Mouse (Mus musculus) myocyte (in vitro differentiated cells): ENCODE results near the gene Ppp1r3e. TPM values are rescaled to one million over a fixed set of nuclear protein-coding genes. Genes with fewer than 3 reads are reported as not detected.

ENCODE experiments used
- H3K27me3 ChIP-seq: one replicate; pipeline ENCODE4 v1.6.1; 2011; ENCODE audit not compliant: control insufficient read depth, insufficient read depth, insufficient read length
- H3K36me3 ChIP-seq: one replicate; pipeline ENCODE4 v1.6.1; 2011; ENCODE audit not compliant: control insufficient read depth, insufficient read depth
- H3K4me2 ChIP-seq: one replicate; pipeline ENCODE4 v1.6.1; 2011; ENCODE audit warnings: low read depth, control low read depth
- H3K4me3 ChIP-seq: one replicate; pipeline ENCODE4 v1.5.1; 2011; ENCODE audit warnings: mild to moderate bottlenecking, control low read depth, moderate library complexity
- H3K79me2 ChIP-seq: one replicate; pipeline ENCODE4 v1.6.1; 2011; ENCODE audit not compliant: control insufficient read depth, insufficient read depth
- H3ac ChIP-seq: one replicate; pipeline ENCODE4 v1.6.1; 2011; ENCODE audit not compliant: control insufficient read depth, insufficient read length
- CEBPB ChIP-seq: IDR thresholded peaks from 2 replicates; pipeline ENCODE4 v1.6.1; 2011; ENCODE audit warnings: mild to moderate bottlenecking, moderate library complexity; ENCODE audit not compliant: poor library complexity, insufficient read depth, severe bottlenecking
- E2F4 ChIP-seq: IDR thresholded peaks from one replicate; pipeline ENCODE4 v1.6.1; 2011; ENCODE audit warnings: mild to moderate bottlenecking, control low read depth, moderate library complexity; ENCODE audit not compliant: insufficient read depth
- MAX ChIP-seq: IDR thresholded peaks from one replicate; pipeline ENCODE4 v1.6.1; 2011; ENCODE audit warnings: low read depth, mild to moderate bottlenecking, control low read depth
- MYOD1 ChIP-seq, 3 experiments: IDR thresholded peaks; one replicate each; pipeline ENCODE4 v1.6.1; 2011; ENCODE audit warnings: control low read depth in 2 of 3, low read depth in 2 of 3, mild to moderate bottlenecking in 2 of 3, moderate library complexity in 1 of 3; ENCODE audit not compliant: insufficient read length in 2 of 3, control insufficient read depth in 1 of 3
- MYOG ChIP-seq, 3 experiments: IDR thresholded peaks; one replicate each; pipeline ENCODE4 v1.6.1; 2011; ENCODE audit warnings: control low read depth in 2 of 3, low read depth in 2 of 3, mild to moderate bottlenecking in 2 of 3; ENCODE audit not compliant: insufficient read length in 2 of 3, control insufficient read depth in 1 of 3, insufficient read depth in 1 of 3
- POLR2A ChIP-seq: IDR thresholded peaks from one replicate; pipeline ENCODE4 v1.6.1; 2011; ENCODE audit warnings: low read depth, mild to moderate bottlenecking, control low read depth, moderate library complexity; ENCODE audit not compliant: insufficient read length
- POLR2AphosphoS2 ChIP-seq: IDR thresholded peaks from one replicate; pipeline ENCODE4 v1.6.1; 2011; ENCODE audit warnings: low read depth, control low read depth; ENCODE audit not compliant: insufficient read length
- REST ChIP-seq: IDR thresholded peaks from one replicate; pipeline ENCODE4 v1.6.1; 2011; ENCODE audit warnings: mild to moderate bottlenecking, control low read depth, moderate library complexity; ENCODE audit not compliant: insufficient read depth, insufficient read length
- SRF ChIP-seq: IDR thresholded peaks from one replicate; pipeline ENCODE4 v1.6.1; 2011; ENCODE audit warnings: low read depth; ENCODE audit not compliant: control insufficient read depth, insufficient read length
- TCF12 ChIP-seq: IDR thresholded peaks from one replicate; pipeline ENCODE4 v1.6.1; 2011; ENCODE audit warnings: mild to moderate bottlenecking, control low read depth; ENCODE audit not compliant: poor library complexity, insufficient read depth, severe bottlenecking
- TCF3 ChIP-seq: IDR thresholded peaks from one replicate; pipeline ENCODE4 v1.6.1; 2011; ENCODE audit warnings: low read depth, control low read depth; ENCODE audit not compliant: insufficient read length
- USF1 ChIP-seq: IDR thresholded peaks from one replicate; pipeline ENCODE4 v1.6.1; 2011; ENCODE audit warnings: low read depth, mild to moderate bottlenecking, control low read depth, moderate library complexity
- polyA plus RNA-seq: library from polyadenylated mRNA; unstranded; fragments of >200 nt; fragmentation: generic; extraction: Trizol; gene quantifications from one replicate; pipeline ENCODE4 v1.2.1, GENCODE M21; 2012; ENCODE audit warnings: missing spikeins

Gene Ppp1r3e
- polyA plus RNA-seq, 1 experiment, result 0.71 TPM

- Histone ChIP-seq H3K79me2 (no peaks in the 10 kb centered on the region), H3K4me3 (no peak within 1 kb of the TSS), H3ac (no peak within 1 kb of the TSS), H3K27me3 (no peaks in the 10 kb centered on the region), H3K36me3 (no peaks in the 10 kb centered on the region), H3K4me2 (no peak within 1 kb of the TSS)
- TF ChIP-seq REST (no peak), SRF (no peak), MYOD1 (IDR thresholded peaks at IDR 0.05; ENCODE audit: control insufficient read depth in 1 of 3, insufficient read length in 2 of 3, low read depth in 2 of 3) (no peak), TCF3 (no peak), MAX (no peak), USF1 (no peak), E2F4 (no peak), CEBPB (no peak), TCF12 (no peak), POLR2A (no peak), POLR2AphosphoS2 (no peak), MYOG (IDR thresholded peaks at IDR 0.05; ENCODE audit: control insufficient read depth in 1 of 3, insufficient read depth in 1 of 3, insufficient read length in 2 of 3, low read depth in 2 of 3) (no peak)
Observed at GRCm38 (mm10) chr14:54870861-54871260, 6.5 kb downstream of the Ppp1r3e start, which contains the start of gene Homez. TSS of gene Homez (minus strand) at chr14:54870961.

GRCm38 (mm10) chr14:54868026-54868425 is 9.3 kb downstream of the Ppp1r3e start:
- Histone ChIP-seq H3ac (no peak overlapping the region), H3K36me3 (no peaks in the 10 kb centered on the region), H3K27me3 (no peaks in the 10 kb centered on the region), H3K4me2 (no peak overlapping the region), H3K79me2 (no peaks in the 10 kb centered on the region), H3K4me3 (no peak overlapping the region)
- no peak for TF ChIP-seq E2F4
- no peak for TF ChIP-seq MYOG (IDR thresholded peaks at IDR 0.05; ENCODE audit: control insufficient read depth in 1 of 3, insufficient read depth in 1 of 3, insufficient read length in 2 of 3, low read depth in 2 of 3)
- no peak for TF ChIP-seq CEBPB
- TF ChIP-seq POLR2AphosphoS2, result no peak
- no peak for TF ChIP-seq TCF12
- no peak for TF ChIP-seq TCF3
- TF ChIP-seq USF1, result no peak
- TF ChIP-seq MYOD1 (IDR thresholded peaks at IDR 0.05; ENCODE audit: control insufficient read depth in 1 of 3, insufficient read length in 2 of 3, low read depth in 2 of 3), result no peak
- TF ChIP-seq REST, result no peak
- TF ChIP-seq MAX, result no peak
- no peak for TF ChIP-seq POLR2A
- TF ChIP-seq SRF, result no peak

- H3K27me3 ChIP-seq, result no peaks in the 10 kb centered on the region
- no peak overlapping the region for H3ac ChIP-seq
- no peaks in the 10 kb centered on the region for H3K79me2 ChIP-seq
- TF ChIP-seq MYOD1 (IDR thresholded peaks at IDR 0.05; ENCODE audit: control insufficient read depth in 1 of 3, insufficient read length in 2 of 3, low read depth in 2 of 3), result no peak
- TF ChIP-seq MYOG (IDR thresholded peaks at IDR 0.05; ENCODE audit: control insufficient read depth in 1 of 3, insufficient read depth in 1 of 3, insufficient read length in 2 of 3, low read depth in 2 of 3), result no peak
- TF ChIP-seq POLR2AphosphoS2, result no peak
- no peak for TF ChIP-seq TCF3
- TF ChIP-seq MAX, result no peak
- no peak for TF ChIP-seq SRF
- TF ChIP-seq E2F4, result no peak
- no peak for TF ChIP-seq TCF12
- TF ChIP-seq POLR2A, result no peak
- no peak for TF ChIP-seq CEBPB
- no peak for TF ChIP-seq REST
- no peak for TF ChIP-seq USF1
- no peak overlapping the region for H3K4me2 ChIP-seq
- no peak overlapping the region for H3K4me3 ChIP-seq
- H3K36me3 ChIP-seq, result no peaks in the 10 kb centered on the region
Observed at GRCm38 (mm10) chr14:54866936-54867335, 10.4 kb downstream of the Ppp1r3e start.

GRCm38 (mm10) chr14:54866268-54866667 is 11.1 kb downstream of the Ppp1r3e start:
- no peaks in the 10 kb centered on the region for H3K36me3 ChIP-seq
- TF ChIP-seq POLR2A (no peak), TCF12 (no peak), TCF3 (no peak), MYOD1 (IDR thresholded peaks at IDR 0.05; ENCODE audit: control insufficient read depth in 1 of 3, insufficient read length in 2 of 3, low read depth in 2 of 3) (no peak), E2F4 (no peak), CEBPB (no peak), REST (no peak), MYOG (IDR thresholded peaks at IDR 0.05; ENCODE audit: control insufficient read depth in 1 of 3, insufficient read depth in 1 of 3, insufficient read length in 2 of 3, low read depth in 2 of 3) (no peak), USF1 (no peak), POLR2AphosphoS2 (no peak), SRF (no peak), MAX (no peak)
- H3K4me2 ChIP-seq, result no peak overlapping the region
- H3K79me2 ChIP-seq, result no peaks in the 10 kb centered on the region
- no peaks in the 10 kb centered on the region for H3K27me3 ChIP-seq
- H3ac ChIP-seq, result no peak overlapping the region
- H3K4me3 ChIP-seq, result no peak overlapping the region
